Mouse (Mus musculus) thymus, adult 2 months (tissue): ENCODE data around the gene Kras. TPM values are rescaled to one million over a fixed set of nuclear protein-coding genes. Genes with fewer than 3 reads are reported as not detected.

ENCODE experiments used
- DNase-seq: peaks from one replicate; pipeline ENCODE4 v3.0.0; 2021
- H3K27ac ChIP-seq: fragments of 200-500 bp; 2 replicates; pipeline ENCODE4 v1.5.1; 2012; ENCODE audit warnings: low read length, control low read depth; ENCODE audit not compliant: control insufficient read depth, insufficient read depth
- H3K27me3 ChIP-seq: fragments of 200-500 bp; 2 replicates; pipeline ENCODE4 v1.6.1; 2012; ENCODE audit warnings: mild to moderate bottlenecking, low read length, moderate library complexity, mixed read lengths; ENCODE audit not compliant: control insufficient read depth, insufficient read depth
- H3K36me3 ChIP-seq: fragments of 200-500 bp; 2 replicates; pipeline ENCODE4 v1.6.1; 2012; ENCODE audit warnings: mild to moderate bottlenecking, low read length, moderate library complexity; ENCODE audit not compliant: control insufficient read depth, insufficient read depth
- H3K4me1 ChIP-seq: fragments of 200-500 bp; replicated peaks from 2 replicates; pipeline ENCODE4 v1.6.1; 2012; ENCODE audit warnings: low read length; ENCODE audit not compliant: control insufficient read depth, insufficient read depth
- H3K4me3 ChIP-seq: fragments of 200-500 bp; 2 replicates; pipeline ENCODE4 v1.5.1; 2012; ENCODE audit warnings: mild to moderate bottlenecking, low read length, control low read depth, moderate library complexity; ENCODE audit not compliant: control insufficient read depth, insufficient read depth
- CTCF ChIP-seq: fragments of 200-500 bp; IDR thresholded peaks from 2 replicates; pipeline ENCODE4 v1.5.1; 2012; ENCODE audit warnings: mild to moderate bottlenecking, control low read depth, low read length, moderate library complexity, borderline replicate concordance; ENCODE audit not compliant: control insufficient read depth, poor library complexity, insufficient read depth; ENCODE audit errors: extremely low read depth
- POLR2A ChIP-seq: fragments of 200-500 bp; IDR thresholded peaks from 2 replicates; pipeline ENCODE4 v1.6.1; 2012; ENCODE audit warnings: mild to moderate bottlenecking, low read length, control low read depth, moderate library complexity; ENCODE audit not compliant: control insufficient read depth, poor library complexity, insufficient read depth; ENCODE audit errors: extremely low read depth
- WGBS: fragments of 180-500 bp; shearing (Covaris S2); methylation state at CpG from one replicate; pipeline ENCODE4 v1.1.7; 2018; 5-methylcytosine and 5-hydroxymethylcytosine counted together
- polyA plus RNA-seq: library from polyadenylated mRNA; depleted of rRNA; stranded (reverse); fragments of >200 nt; gene quantifications from 2 replicates; pipeline ENCODE4 v1.2.3, GENCODE M21; 2012; rRNA removed

Kras gene
- polyA plus RNA-seq, 1 experiment = 36.2 TPM

GRCm38 (mm10) chr6:145175571-145175981 is 74.5 kb downstream of the Kras start:
- no peak for DNase-seq
- H3K27ac ChIP-seq = no peak overlapping the region
- WGBS = 92% methylated on average over 9 of the region's 9 CpGs
- no peak overlapping the region for H3K4me3 ChIP-seq
- no peaks in the 10 kb centered on the region for H3K27me3 ChIP-seq
- no peaks in the 10 kb centered on the region for H3K4me1 ChIP-seq
- H3K36me3 ChIP-seq = peaks cover 46% of the 10 kb centered on the region
- TF ChIP-seq POLR2A (no peak), CTCF (no peak)

GRCm38 (mm10) chr6:145173781-145174191 is 76.3 kb downstream of the Kras start:
- no peak for TF ChIP-seq POLR2A
- no peak for DNase-seq
- no peak overlapping the region for H3K27ac ChIP-seq
- no peaks in the 10 kb centered on the region for H3K4me1 ChIP-seq
- H3K4me3 ChIP-seq = no peak overlapping the region
- H3K36me3 ChIP-seq = peaks cover 58% of the 10 kb centered on the region
- WGBS = 95% methylated on average over 11 of the region's 11 CpGs
- H3K27me3 ChIP-seq = no peaks in the 10 kb centered on the region

- TF ChIP-seq CTCF = no peak
- no peak for TF ChIP-seq POLR2A
- DNase-seq = no peak
- Histone ChIP-seq H3K36me3 (peaks cover 67% of the 10 kb centered on the region), H3K4me3 (no peak overlapping the region), H3K27me3 (no peaks in the 10 kb centered on the region), H3K4me1 (no peaks in the 10 kb centered on the region), H3K27ac (no peak overlapping the region)
- 96% methylated on average over 14 of the region's 14 CpGs for WGBS
Measured at GRCm38 (mm10) chr6:145171892-145172606, 78.0 kb downstream of the Kras start.

Other genes with a start within 250 kb of the Kras start
- 1.9 and 3.1 TPM in 2 replicates for gene Bcat1, start 174.1 kb downstream of the Kras start, polyA plus RNA-seq
- 261 and 279 TPM in 2 replicates for gene Lrmp, start 134.6 kb downstream of the Kras start, polyA plus RNA-seq
- gene Casc1, start 39.2 kb downstream of the Kras start, polyA plus RNA-seq = 1.2 and 1.6 TPM in 2 replicates
- 5.1 and 5.3 TPM in 2 replicates for gene Etfrf1, start 39.1 kb downstream of the Kras start, polyA plus RNA-seq